ENCODE assay signal across 21 mouse cellular contexts in genomic region chr8:89655369-89655768, GRCm38 (mm10).
DNase-seq lines count a peak whose midpoint lies in the region; ATAC-seq and TF ChIP-seq lines count a peak whose summit lies in the region.
"Had no signal": no experiment of that assay in that cellular context is flagged by ENCODE, and none has a peak within 500 bp of the region (broad histone marks: within the 10 kb centered on the region; RNA-seq: fewer than 3 reads in every experiment).

No protein-coding gene starts in this region.

- H3K4me1 ChIP-seq in forebrain, embryonic 10.5 days = peaks cover 25% of the 10 kb centered on the region
- H3K4me1 ChIP-seq in forebrain, embryonic 15.5 days = 0 out of 2 replicates have a peak, but pooled peaks cover 4% of the 10 kb centered on the region
- H3K4me1 ChIP-seq in kidney, embryonic 16.5 days (ENCODE audit: insufficient read depth, low read length) = peaks cover 31% of the 10 kb centered on the region
- H3K4me1 ChIP-seq in kidney, adult 2 months (ENCODE audit: control insufficient read depth, insufficient read depth, low read length) = no peaks in the 10 kb centered on the region
- 0 out of 2 replicates have a peak, but pooled peaks cover 2% of the 10 kb centered on the region for H3K4me1 ChIP-seq in stomach, embryonic 14.5 days (ENCODE audit: control insufficient read depth, insufficient read depth, low read length)
- H3K4me1 ChIP-seq in stomach, postnatal 0 days (replicated peaks; ENCODE audit: control insufficient read depth, insufficient read depth) = no peaks in the 10 kb centered on the region
- H3K4me1 ChIP-seq: lung, embryonic 15.5 days had no signal

- no peak for TF ChIP-seq CTCF in kidney, adult 2 months (conservative IDR thresholded peaks at IDR 0.05; ENCODE audit: insufficient read depth, insufficient read length, low read depth, low read length)
- TF ChIP-seq CTCF in stomach, postnatal 0 days (IDR thresholded peaks at IDR 0.05; ENCODE audit: low read depth) = no peak

- no peak for TF ChIP-seq POLR2A in kidney, adult 2 months (IDR thresholded peaks at IDR 0.05; ENCODE audit: low read depth, low read length)

- no peak for ATAC-seq in forebrain, embryonic 15.5 days (replicated peaks)
- ATAC-seq in kidney, embryonic 16.5 days (ENCODE audit: low FRiP score, low TSS enrichment) = no peak
- no peak for ATAC-seq in stomach, embryonic 14.5 days (ENCODE audit: insufficient number of reproducible peaks, insufficient read depth, low FRiP score, low read depth)
- ATAC-seq in stomach, postnatal 0 days (ENCODE audit: low FRiP score, low TSS enrichment) = no peak
- ATAC-seq: CD4-positive, CD25-positive, alpha-beta regulatory T cell, adult 4 months; hindbrain, postnatal 0 days; Patski had no signal

- H3K36me3 ChIP-seq in forebrain, embryonic 10.5 days (replicated peaks) = no peaks in the 10 kb centered on the region
- no peaks in the 10 kb centered on the region for H3K36me3 ChIP-seq in forebrain, embryonic 15.5 days
- H3K36me3 ChIP-seq in kidney, embryonic 16.5 days (ENCODE audit: insufficient read depth, low read length) = no peaks in the 10 kb centered on the region
- no peaks in the 10 kb centered on the region for H3K36me3 ChIP-seq in kidney, adult 2 months (ENCODE audit: control insufficient read depth, insufficient read depth, low read length)
- H3K36me3 ChIP-seq in stomach, embryonic 14.5 days (ENCODE audit: control insufficient read depth, insufficient read depth, low read length) = no peaks in the 10 kb centered on the region
- H3K36me3 ChIP-seq in stomach, postnatal 0 days (ENCODE audit: control insufficient read depth, insufficient read depth, low read length) = no peaks in the 10 kb centered on the region
- H3K36me3 ChIP-seq: embryonic facial prominence, embryonic 12.5 days; hindbrain, embryonic 10.5 days; lung, embryonic 15.5 days had no signal

- no peak overlapping the region for H3K9ac ChIP-seq in forebrain, embryonic 15.5 days (replicated peaks)
- peak overlapping the region; percentile 46 for H3K9ac ChIP-seq in kidney, embryonic 16.5 days (replicated peaks; ENCODE audit: low read length)
- no peak overlapping the region for H3K9ac ChIP-seq in stomach, embryonic 14.5 days (replicated peaks; ENCODE audit: low read depth, low read length)
- H3K9ac ChIP-seq in stomach, postnatal 0 days (ENCODE audit: low read length) = no peak overlapping the region
- H3K9ac ChIP-seq: embryonic facial prominence, embryonic 12.5 days; liver, embryonic 14.5 days; lung, embryonic 15.5 days had no signal

- H3K4me2 ChIP-seq in forebrain, embryonic 15.5 days (replicated peaks) = no peak overlapping the region
- peak overlapping the region; percentile 38 for H3K4me2 ChIP-seq in kidney, embryonic 16.5 days (replicated peaks; ENCODE audit: low read depth, low read length)
- no peak overlapping the region for H3K4me2 ChIP-seq in stomach, embryonic 14.5 days (replicated peaks; ENCODE audit: low read depth, low read length)
- no peak overlapping the region for H3K4me2 ChIP-seq in stomach, postnatal 0 days (replicated peaks; ENCODE audit: low read depth)
- H3K4me2 ChIP-seq: embryonic facial prominence, embryonic 12.5 days; lung, embryonic 15.5 days had no signal

- H3K9me3 ChIP-seq in forebrain, embryonic 10.5 days = no peaks in the 10 kb centered on the region
- H3K9me3 ChIP-seq in forebrain, embryonic 15.5 days = no peaks in the 10 kb centered on the region
- no peaks in the 10 kb centered on the region for H3K9me3 ChIP-seq in kidney, embryonic 16.5 days (ENCODE audit: low read length)
- H3K9me3 ChIP-seq in stomach, embryonic 14.5 days (ENCODE audit: control insufficient read depth, low read depth, low read length) = no peaks in the 10 kb centered on the region
- no peaks in the 10 kb centered on the region for H3K9me3 ChIP-seq in stomach, postnatal 0 days (ENCODE audit: control insufficient read depth, low read length)
- H3K9me3 ChIP-seq: embryonic facial prominence, embryonic 12.5 days; hindbrain, embryonic 10.5 days; lung, embryonic 15.5 days had no signal

- intact Hi-C loops in heart, postnatal 14 days (cut with DNase I) = no loop called here

- TF ChIP-seq EP300 in stomach, postnatal 0 days (optimal IDR thresholded peaks at IDR 0.05) = no peak

- peak overlapping the region; percentile 48; the same call in 1 of the 2 replicates for H3K27ac ChIP-seq in forebrain, embryonic 10.5 days
- H3K27ac ChIP-seq in forebrain, embryonic 15.5 days (replicated peaks) = no peak overlapping the region
- H3K27ac ChIP-seq in kidney, embryonic 16.5 days (ENCODE audit: low read length) = peak overlapping the region; percentile 86
- H3K27ac ChIP-seq in kidney, adult 2 months (ENCODE audit: insufficient read depth, low read depth, low read length) = no peak overlapping the region
- 0 out of 2 replicates have a peak overlapping the region, but pooled peaks have one; percentile 39 for H3K27ac ChIP-seq in stomach, embryonic 14.5 days (ENCODE audit: low read length)
- no peak overlapping the region for H3K27ac ChIP-seq in stomach, postnatal 0 days (replicated peaks)
- H3K27ac ChIP-seq: embryonic facial prominence, embryonic 12.5 days; hindbrain, embryonic 10.5 days; hindbrain, postnatal 0 days; liver, embryonic 14.5 days; lung, embryonic 15.5 days had no signal

- DNase-seq in forebrain, embryonic 10.5 days (ENCODE audit: extremely low spot score, low spot score) = no peak
- no peak for DNase-seq in kidney, adult 2 months
- DNase-seq in stomach, postnatal 0 days (ENCODE audit: low spot score) = no peak
- no peak for DNase-seq in heart, postnatal 14 days
- DNase-seq in testis, postnatal 10 days (ENCODE audit: low spot score) = no peak
- DNase-seq: adrenal gland, adult 8-10 months; cerebellum, adult 9-11 months; kidney, adult 18-20 months; lung, postnatal 4 days; right cerebral cortex, postnatal 25 days; thymus, postnatal 25 days had no signal

- WGBS in forebrain, embryonic 10.5 days = 74% methylated on average over 14 of the region's 14 CpGs
- WGBS in forebrain, embryonic 15.5 days = 49% methylated on average over 14 of the region's 14 CpGs
- 21% methylated on average over 14 of the region's 14 CpGs for WGBS in kidney, embryonic 16.5 days
- WGBS in kidney, adult 2 months = 29% methylated on average over 14 of the region's 14 CpGs
- WGBS in stomach, embryonic 14.5 days = 74% methylated on average over 14 of the region's 14 CpGs
- WGBS in stomach, postnatal 0 days = 61% methylated on average over 14 of the region's 14 CpGs

- peaks cover 31% of the 10 kb centered on the region for H3K27me3 ChIP-seq in forebrain, embryonic 10.5 days (ENCODE audit: poor library complexity, severe bottlenecking)
- no peaks in the 10 kb centered on the region for H3K27me3 ChIP-seq in forebrain, embryonic 15.5 days
- no peaks in the 10 kb centered on the region; the same call in 1 of the 2 replicates for H3K27me3 ChIP-seq in kidney, embryonic 16.5 days (ENCODE audit: insufficient read depth, low read length)
- no peaks in the 10 kb centered on the region for H3K27me3 ChIP-seq in kidney, adult 2 months (replicated peaks; ENCODE audit: control insufficient read depth, insufficient read depth, low read length)
- no peaks in the 10 kb centered on the region for H3K27me3 ChIP-seq in stomach, embryonic 14.5 days (ENCODE audit: control insufficient read depth, insufficient read depth, low read length)
- no peaks in the 10 kb centered on the region for H3K27me3 ChIP-seq in stomach, postnatal 0 days (ENCODE audit: control insufficient read depth, insufficient read depth, low read length)
- H3K27me3 ChIP-seq: embryonic facial prominence, embryonic 12.5 days; lung, embryonic 15.5 days had no signal

- no peak overlapping the region for H3K4me3 ChIP-seq in forebrain, embryonic 10.5 days
- H3K4me3 ChIP-seq in forebrain, embryonic 15.5 days = no peak overlapping the region
- peak overlapping the region; percentile 10; the same call in 1 of the 2 replicates for H3K4me3 ChIP-seq in kidney, embryonic 16.5 days (ENCODE audit: low read length)
- no peak overlapping the region for H3K4me3 ChIP-seq in kidney, adult 2 months (ENCODE audit: insufficient read depth, low read depth, low read length)
- H3K4me3 ChIP-seq in stomach, embryonic 14.5 days (ENCODE audit: low read depth, low read length) = no peak overlapping the region
- no peak overlapping the region for H3K4me3 ChIP-seq in stomach, postnatal 0 days (ENCODE audit: low read depth, low read length)
- H3K4me3 ChIP-seq: embryonic facial prominence, embryonic 12.5 days; hindbrain, embryonic 10.5 days; lung, embryonic 15.5 days had no signal

Comparison
In these comparisons a context has a peak if more than half of its experiments do, and no peak if none do; other contexts are left out.
1. H3K27ac ChIP-seq: peak in forebrain, embryonic 10.5 days (single experiment), kidney, embryonic 16.5 days (single experiment) and stomach, embryonic 14.5 days (single experiment); none in forebrain, embryonic 15.5 days (single experiment), kidney, adult 2 months (single experiment) and stomach, postnatal 0 days (single experiment).